Mouse (Mus musculus) adrenal gland, adult 18-20 months (tissue): ENCODE measurements around the gene Hsf2bp. TPM values are rescaled to one million over a fixed set of nuclear protein-coding genes. Genes with fewer than 3 reads are reported as not detected.

ENCODE experiments used
- DNase-seq, 2 experiments: peaks; one replicate each; pipeline ENCODE4 v3.0.0; 2021 to 2022; ENCODE audit warnings: low spot score in 2 of 2
- total RNA-seq, 2 experiments: library from RNA; stranded (reverse); gene quantifications; 1 replicate in 1 of 2; 2 replicates in 1 of 2; pipeline ENCODE4 v1.2.3; 2021

Hsf2bp gene
- total RNA-seq, 2 experiments from 2014 or later, result 0.66 to 1.1 TPM

- DNase-seq, result no peak
Observed at GRCm38 (mm10) chr17:31986915-31987314, 49.2 kb downstream of the Hsf2bp start.

GRCm38 (mm10) chr17:31983491-31983890, 52.7 kb downstream of the Hsf2bp start:
- no peak for DNase-seq

GRCm38 (mm10) chr17:31982326-31983190, 53.6 kb downstream of the Hsf2bp start:
- no peak for DNase-seq

GRCm38 (mm10) chr17:31979888-31980287, 56.3 kb downstream of the Hsf2bp start:
- no peak for DNase-seq

DNA sequence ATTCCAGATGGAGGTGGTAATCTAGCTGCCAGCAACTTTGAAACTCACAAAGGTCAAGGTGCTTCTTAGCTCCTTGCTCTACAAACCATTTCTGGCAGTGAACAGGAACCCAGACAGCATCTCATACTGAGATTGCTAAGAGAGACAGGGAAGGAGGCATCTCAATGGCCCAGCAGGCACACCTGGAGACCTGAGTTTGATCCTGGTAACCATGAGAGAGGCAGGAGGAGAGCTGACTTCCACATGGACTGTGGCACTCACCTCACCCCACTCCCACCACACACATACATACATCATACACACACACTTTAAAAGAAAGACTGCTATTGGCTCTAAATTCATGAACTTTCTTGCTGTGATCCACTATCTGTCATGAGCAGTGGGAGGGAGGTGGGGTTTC, 59.0 kb downstream of the Hsf2bp start:
- DNase-seq, result no peak

DNA sequence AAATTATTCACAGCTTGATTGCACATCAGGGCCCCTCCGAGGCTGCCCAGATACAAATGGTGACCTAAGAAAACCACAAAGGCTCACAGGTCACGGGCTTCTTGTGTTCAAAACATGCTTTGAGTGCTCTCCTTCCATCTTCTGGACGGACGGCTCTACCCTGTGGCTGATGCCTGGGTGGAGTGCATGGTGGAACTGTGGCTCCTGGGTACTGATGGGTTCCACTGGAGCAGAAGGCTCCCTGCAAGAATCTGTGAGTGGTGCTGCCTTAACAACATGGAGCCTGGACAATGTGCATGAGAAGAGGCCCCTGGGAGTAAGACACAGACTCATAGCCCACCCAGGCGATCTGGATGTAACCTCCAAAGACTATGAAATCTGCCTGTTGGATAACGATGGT, 59.6 kb downstream of the Hsf2bp start:
- DNase-seq, result no peak

- DNase-seq, result no peak
Observed at GRCm38 (mm10) chr17:31974694-31975093, 61.5 kb downstream of the Hsf2bp start.

DNA sequence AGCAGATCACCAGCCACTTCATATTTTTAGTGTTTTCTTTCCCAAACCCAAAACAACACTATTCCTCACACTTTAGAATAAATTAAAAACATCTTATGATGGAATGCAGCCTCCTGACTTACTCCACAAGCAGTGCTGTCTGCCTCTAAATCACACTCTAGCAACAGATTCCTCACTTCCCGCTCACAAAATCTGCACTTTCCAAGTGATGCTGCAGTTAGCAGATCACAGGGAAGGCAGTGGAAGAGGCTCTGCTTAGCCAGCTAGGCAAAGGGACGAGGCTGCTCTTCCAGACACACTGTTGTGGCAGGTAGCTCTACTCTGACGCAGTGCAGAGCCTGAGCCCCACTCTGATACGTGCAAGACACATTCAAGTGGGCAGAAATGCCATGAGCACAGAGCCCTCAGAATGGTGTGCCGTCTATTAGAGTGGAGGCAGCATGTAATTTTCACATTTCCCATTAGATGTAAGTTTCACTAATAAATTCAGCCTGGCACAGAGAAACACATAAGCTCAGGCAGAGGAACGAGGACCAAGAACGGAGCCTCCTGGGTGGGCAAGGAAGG, 62.4 kb downstream of the Hsf2bp start:
- DNase-seq, result no peak

- DNase-seq, result no peak
Observed at GRCm38 (mm10) chr17:31970890-31971289, 65.3 kb downstream of the Hsf2bp start.

GRCm38 (mm10) chr17:31968801-31969200, 67.3 kb downstream of the Hsf2bp start:
- no peak for DNase-seq

- DNase-seq, result no peak
Observed at GRCm38 (mm10) chr17:31967311-31967710, 68.8 kb downstream of the Hsf2bp start.

- no peak for DNase-seq
Observed at GRCm38 (mm10) chr17:31966566-31966965, 69.6 kb downstream of the Hsf2bp start.

DNA sequence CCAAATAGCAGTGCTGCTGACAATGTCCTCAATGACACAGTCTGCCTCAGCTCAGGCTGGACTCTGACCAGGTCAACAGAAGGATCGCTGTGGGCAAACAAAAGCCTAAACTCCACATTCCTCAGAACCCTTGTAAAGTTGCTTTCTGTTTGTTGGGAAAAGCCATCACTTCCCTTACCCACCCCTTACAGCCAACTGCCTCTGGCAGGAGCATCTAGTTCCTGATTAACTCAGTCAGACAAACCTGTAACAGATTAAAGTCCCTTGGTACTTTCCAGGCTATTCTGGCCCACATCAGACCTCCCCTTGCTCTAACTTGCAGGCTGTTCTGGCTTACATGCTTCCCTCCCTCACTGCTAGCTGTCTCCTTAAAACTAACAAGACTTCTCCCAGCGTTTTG, 70.5 kb downstream of the Hsf2bp start:
- no peak for DNase-seq

GRCm38 (mm10) chr17:31962930-31963329, 73.2 kb downstream of the Hsf2bp start:
- no peak for DNase-seq

DNA sequence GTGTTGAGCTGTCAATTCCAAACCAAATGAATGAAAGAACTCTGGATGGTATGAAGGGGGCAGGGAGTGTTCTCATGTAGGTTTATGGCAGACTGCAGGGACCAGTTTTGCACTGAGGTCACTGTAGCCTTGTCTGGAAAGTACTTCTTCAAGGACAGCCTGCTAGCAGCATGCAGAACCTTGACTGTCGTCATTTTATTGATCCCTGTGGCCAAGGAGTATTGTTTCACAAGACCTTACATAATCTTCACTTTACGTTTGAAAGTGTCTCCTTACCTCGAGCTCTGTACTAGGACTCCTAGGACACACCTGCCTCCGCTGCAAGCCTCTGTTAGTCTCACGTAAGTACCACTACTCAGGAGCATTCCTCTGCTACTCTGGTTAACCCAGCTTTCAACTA, 73.9 kb downstream of the Hsf2bp start:
- no peak for DNase-seq

- no peak for DNase-seq
Observed at GRCm38 (mm10) chr17:31954551-31955140, 81.5 kb downstream of the Hsf2bp start.

GRCm38 (mm10) chr17:31949076-31949475, 87.1 kb downstream of the Hsf2bp start:
- peak in 1 of 2 experiments; percentile 4 for DNase-seq

- DNase-seq, result no peak
Observed at GRCm38 (mm10) chr17:31946436-31946835, 89.7 kb downstream of the Hsf2bp start.

GRCm38 (mm10) chr17:31943881-31944539, 92.1 kb downstream of the Hsf2bp start:
- no peak for DNase-seq

GRCm38 (mm10) chr17:31941616-31942015, 94.5 kb downstream of the Hsf2bp start:
- no peak for DNase-seq

GRCm38 (mm10) chr17:31940607-31941006, 95.5 kb downstream of the Hsf2bp start:
- DNase-seq, result no peak
